Mouse (Mus musculus) Muller cell, postnatal 12 days (primary cell): Measurements from ENCODE around the gene Epha10.
"Not testable (repeated sequence)": the region's sequence is repeated elsewhere in the genome, so short reads cannot be mapped to it uniquely, and the experiment has no call there.

Experiments
- DNase-seq: peaks from one replicate; pipeline ENCODE4 v3.0.0-alpha.2; 2015; ENCODE audit errors: inconsistent ontology term

Gene Epha10

DNA sequence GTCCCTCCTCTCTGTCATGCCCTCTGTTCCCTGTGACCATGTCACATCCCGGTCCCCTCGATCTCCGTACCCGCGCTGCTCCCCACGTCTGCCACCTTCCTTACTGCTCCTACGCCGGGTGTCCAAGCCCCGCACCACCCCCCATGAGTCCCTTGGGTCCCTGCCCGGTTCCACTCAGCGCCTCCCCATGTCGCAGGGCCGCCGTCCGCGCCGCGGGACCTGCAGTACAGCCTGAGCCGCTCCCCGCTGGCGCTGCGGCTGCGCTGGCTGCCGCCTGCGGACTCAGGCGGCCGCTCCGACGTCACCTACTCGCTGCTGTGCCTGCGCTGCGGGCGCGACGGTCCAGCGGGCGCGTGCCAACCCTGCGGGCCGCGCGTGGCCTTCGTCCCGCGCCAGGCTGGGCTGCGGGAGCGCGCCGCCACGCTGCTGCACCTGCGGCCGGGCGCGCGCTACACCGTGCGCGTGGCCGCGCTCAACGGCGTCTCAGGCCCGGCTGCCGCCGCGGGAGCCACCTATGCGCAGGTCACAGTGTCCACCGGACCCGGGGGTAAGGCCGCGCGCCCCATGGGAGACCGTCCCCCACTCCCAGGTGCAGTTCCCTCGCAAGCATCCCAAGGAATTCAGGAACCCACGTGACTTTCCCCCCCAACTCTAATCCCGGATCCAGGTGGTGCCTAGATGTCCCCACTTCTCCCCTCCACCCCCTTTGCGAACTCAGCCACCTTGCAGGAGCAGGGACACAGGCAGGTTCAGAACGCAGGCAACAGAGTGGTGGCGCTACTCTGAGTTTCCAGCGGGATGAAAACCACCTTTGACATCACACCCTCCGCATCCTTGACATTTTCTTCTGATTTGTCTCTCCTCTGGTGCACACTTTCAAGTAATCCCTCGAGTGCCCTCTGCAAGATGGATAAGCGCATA lies 14.1 kb downstream of the Epha10 start:
- no peak for DNase-seq

DNA sequence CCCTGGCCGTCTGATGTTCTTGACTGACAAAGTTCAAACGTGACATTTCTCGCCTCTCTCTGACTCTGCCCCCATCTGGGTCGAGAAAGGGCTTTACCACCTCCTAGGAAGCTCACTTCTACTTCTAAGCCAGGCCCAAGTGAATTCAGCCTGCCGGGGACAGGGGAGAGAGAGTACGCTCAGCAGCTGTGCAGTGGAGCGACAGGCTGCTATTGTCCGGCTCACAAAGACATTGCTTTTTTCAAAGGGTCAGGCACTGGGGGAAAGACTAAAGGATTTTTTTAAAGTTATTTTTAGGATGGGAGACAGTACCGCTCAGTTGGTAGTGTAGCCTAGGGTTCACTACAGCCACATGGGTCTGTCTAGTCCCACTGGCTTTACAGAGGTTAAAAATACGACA lies 17.7 kb downstream of the Epha10 start:
- no peak for DNase-seq

DNA sequence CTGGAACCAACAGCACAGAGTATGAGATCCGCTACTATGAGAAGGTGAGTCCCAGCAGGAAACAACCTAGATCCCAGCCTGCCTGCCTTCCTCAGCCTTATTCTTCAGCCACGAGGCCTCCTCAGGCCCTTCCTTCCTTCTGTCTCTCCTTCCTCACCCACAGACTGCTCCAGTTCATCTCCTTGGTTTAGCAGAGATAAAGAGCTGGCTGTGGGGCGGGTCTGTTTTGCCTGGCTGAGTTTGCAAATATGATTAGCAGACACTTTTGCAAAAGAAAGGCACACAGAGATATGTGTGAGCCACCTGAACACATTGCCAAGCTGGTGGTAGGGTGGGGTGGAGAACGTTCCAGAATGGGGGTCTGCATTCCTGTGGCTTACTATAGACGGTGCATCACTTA lies 19.2 kb downstream of the Epha10 start:
- DNase-seq = no peak

DNA sequence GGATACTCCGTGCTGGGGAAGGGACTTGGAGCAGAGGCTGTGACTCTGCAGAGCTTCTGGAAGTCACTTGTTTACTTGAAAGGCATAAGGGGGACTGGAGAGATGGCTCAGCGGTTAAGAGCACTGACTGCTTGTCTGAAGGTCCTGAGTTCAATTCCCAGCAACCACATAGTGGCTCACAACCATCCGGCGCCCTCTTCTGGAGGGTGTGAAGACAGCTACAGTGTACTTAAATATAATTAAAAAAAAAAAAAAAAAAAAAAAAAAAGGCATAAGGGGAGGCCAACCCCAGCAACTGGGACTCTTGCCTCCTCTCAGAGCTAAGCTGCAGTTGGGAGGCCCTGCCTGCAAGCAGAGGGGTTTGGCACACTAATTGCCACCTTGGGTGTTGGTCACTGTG lies 24.7 kb downstream of the Epha10 start:
- DNase-seq = no peak

DNA sequence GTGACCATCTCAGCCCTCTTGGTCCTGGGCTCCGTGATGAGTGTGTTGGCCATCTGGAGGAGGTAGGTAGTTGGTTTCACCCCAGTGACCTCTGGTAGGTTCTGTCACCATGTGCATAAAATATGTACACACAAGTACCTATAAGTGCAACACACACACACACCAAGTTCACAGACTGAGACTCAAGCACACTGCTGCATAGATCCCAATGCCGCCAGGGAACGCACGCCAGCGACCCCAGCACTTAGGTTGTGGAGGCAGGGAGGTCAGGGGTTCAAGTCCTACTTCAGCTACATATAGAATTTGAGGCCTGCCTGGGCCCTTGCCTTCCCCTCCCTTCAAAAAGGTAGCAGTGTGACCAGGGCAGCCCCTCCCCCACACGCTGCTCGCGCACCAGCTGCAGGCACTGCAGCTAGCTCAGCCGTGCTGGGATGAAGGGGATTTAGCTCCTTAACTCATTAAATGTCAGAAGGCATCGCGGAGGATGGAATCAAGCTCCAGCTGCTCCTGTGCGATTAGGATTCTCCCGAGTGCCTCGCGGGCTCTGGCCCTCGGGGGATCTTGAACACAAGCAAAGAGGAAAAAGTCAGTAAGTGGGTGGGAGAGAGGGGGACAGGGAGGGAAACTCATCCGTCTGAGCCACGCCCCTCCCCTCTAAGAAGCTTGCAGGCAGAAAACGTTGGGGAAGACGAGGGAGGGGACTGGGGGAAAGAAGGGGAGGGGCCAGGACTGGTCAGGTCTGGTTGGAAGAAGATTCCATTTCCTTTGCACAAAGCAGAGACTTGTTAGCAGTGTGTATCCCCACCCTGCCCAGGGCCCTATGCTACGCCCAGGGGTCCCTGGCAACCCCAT lies 25.5 kb downstream of the Epha10 start:
- no peak for DNase-seq

DNA sequence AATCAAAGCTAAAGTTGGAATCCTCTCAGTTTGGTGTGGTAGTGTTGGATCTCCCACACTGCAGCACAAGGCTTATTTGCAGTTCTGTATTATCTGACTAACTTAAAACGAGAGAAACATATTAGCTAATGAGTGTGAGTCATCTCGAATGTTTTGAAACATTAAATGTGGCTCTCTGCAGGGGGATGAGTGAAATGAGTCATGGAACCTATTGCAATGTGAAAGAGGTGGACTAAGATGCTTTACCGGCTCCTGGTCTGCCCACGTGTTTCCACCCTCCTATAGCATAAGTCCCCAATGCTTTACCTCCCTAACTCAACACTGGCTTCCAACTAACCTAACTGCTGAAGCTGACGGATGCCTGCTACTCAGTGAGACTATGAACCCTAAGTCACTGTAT lies 47.4 kb downstream of the Epha10 start:
- no peak for DNase-seq

DNA sequence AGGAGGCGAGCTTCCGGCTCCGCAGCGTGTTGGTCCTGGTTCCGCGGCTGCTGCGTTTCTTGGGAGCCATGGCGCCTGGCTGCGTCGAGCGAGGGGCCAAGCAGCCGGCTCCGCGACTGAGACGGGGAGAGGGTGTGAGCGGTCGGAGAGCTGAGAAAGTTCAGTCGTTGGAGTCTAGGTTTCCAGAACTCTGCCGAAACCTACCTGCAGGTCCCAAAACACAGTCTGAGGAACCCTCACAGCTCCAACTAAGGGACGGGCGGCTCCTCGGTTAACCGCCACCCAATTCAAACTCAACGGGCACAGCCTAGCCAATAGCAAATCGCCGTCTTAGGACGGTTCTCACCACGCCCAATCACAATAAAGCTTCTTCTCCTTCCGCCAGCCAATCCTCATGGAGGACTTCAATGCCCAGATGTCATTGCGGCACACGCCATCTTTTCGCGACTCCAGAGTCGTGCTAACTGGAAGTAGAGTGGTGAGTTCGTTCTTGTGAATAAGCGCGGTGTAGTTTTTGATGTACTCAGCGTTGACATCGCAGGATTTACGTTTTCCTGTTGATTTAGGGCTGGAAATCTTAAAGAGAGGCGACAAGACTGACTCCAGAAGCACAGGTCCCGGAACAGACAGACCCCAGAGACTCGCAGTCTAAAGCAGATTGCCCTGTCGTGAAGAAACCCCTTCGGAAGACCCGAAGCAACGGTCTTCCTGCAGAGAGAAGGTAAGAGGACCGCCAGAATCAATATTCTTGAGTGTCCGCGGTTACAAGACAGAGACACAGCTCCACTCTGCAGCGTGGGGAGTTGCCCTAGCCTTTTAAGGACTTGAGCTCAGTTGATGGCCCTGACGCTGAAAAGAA lies 56.1 kb downstream of the Epha10 start, which contains the start of gene 9930104L06Rik:
TSS of gene 9930104L06Rik (plus strand) at position 436 of the 859 bp plus-strand sequence.
- DNase-seq = peak; percentile 93

DNA sequence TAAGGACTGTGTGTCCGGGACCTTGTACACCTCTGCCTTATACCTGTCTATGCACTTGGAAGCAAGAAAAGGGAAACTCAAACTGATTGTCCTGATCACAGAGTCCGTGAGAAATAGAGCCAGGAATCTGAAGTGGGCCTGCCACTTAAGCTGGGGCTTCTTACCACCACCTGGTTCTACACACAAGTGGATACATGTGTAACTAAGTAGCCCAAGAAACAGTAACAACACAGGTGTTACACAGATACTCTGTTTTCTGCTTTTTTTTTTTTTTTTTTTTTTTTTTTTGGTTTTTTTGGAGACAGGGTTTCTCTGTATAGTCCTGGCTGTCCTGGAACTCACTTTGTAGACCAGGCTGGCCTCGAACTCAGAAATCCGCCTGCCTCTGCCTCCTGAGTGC lies 58.5 kb downstream of the Epha10 start, which contains the start of gene Cdca8:
TSS of gene Cdca8 (minus strand) at position 101 of the 400 bp plus-strand sequence.
- not testable (repeated sequence) for DNase-seq

DNA sequence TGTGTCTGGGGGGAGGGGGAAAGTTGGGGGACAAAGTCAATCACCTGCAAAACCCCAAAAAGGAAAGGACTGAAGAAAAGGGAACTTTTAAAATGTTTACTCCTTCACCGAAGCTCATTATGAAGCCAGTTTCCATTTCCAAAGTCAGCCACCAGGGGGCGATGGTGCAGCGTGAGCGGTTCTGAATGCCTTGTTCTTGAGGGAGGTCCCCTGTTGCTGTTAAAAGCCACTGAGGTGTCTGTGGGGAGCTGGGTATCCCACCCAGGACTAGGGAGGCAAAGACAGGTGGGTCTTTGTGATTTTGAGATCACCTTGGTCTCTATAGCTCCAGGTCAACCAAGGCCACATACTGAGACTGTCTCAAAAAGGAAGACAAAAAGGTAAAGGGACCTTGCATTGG lies 62.3 kb downstream of the Epha10 start:
- DNase-seq = peak; percentile 65

DNA sequence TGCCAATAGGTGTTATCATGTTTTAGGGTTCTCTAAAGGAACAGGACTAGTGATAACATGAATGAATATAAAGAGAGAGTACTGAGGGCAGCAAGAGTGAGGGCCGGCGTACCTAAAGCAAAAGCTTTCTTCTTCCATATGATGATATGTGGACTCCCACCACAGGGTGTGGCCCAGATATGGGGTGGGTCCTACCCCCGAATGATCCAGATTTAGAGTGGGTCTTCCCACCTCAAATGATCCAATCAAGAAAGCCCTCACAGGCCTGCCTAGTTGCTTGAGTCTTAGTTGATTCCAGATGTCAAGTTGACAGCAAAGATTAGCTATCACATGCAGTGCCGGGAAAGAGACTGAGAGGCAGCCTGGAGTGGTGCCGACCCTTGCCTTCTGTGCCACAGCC lies 63.1 kb downstream of the Epha10 start:
- no peak for DNase-seq

DNA sequence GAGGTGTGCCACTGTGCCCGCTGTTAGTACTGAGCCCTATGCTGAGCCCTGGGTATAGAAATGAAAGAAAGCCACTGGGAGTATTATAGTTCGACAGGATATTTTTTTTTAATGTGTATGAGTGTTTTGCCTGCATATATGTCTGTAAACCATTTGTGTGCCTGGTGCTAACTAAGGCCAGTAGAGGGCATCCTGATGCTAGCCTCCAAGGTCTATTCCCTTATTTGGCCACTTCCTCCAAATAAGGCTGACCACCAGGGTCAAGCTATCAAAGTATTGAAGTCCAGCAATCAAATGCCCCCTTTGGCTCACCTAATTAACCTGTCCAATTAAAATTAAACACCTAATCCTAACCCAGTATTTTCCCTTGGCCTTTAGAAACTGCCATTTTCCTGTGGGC lies 64.3 kb downstream of the Epha10 start:
- no peak for DNase-seq

DNA sequence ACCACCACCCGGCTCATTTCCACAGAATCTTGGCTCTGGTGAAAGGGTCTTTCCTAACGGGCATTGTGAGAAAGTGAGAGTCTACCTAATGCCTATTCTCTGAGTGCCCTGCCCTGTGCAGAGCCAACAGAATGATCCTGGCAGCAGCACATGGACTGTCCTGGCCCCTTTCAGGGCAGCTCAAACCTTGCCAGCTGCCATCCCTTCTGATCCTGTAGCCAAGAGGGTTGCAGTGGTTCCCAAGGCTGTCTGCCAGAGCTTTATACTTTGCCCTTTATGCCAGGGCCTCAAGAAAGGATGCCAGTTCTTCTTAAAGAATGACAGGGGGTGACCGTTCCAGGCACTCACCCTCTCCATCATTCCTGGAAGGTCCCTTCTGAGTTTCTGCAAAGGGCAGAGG lies 68.8 kb downstream of the Epha10 start:
- DNase-seq = no peak

DNA sequence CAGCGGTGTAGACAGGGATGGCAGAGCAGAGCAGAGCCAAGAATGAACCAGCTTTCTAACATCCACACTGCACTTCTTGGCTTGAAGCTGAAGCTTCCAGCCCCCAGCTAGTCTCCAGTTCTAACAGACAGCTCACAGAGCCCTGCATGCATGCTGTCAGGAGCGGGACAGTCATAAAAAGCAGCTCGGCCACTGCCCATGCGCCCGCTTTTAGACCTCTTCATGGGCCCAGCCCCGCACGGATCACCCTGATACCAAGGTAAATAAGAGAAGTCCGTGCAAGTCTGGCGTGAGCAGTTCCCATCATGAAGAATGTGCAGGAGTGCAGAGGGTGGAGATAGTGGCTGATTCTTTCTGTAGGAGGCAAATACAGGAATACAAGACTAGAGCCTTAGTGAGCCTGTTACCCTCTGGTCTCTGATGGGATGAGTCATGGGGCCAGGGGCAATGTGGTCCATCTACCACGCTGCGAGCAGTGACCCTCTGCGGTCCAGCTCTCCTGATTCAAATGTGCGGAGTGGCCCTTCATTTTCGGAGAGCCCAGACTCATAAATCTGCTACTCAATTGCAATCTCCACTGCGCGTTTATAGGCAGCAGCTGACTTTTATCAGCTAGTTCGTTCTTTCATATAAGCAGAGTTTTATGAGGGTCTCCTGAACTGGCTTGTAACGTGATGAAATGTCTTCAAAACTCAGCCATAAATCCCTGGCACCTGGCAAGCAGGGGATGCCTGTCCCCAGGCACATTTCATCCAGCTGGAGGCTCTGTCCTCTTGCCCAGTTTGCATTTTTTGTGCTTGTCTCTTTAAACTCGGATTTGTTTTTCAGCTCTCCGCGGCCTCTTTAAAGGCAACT lies 69.7 kb downstream of the Epha10 start:
- no peak for DNase-seq

DNA sequence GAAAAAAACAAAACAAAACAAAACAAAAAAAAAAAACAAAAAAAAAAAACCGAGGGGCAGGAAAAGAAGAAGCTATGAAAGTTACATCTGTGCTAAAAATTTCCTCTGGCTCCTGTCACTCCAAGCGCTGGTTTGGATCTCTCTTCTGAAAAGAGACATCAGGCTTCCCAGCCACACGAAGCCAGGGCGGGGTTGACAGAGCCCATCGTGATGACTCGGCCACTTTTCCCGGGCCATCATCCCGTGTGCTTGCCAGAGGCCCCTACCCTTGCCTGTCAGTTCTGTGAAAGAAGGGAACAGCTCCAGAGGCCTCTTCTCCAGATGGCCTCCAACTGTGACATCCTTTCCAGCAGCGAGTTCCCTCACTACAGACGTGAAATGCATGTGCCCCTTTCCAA lies 70.3 kb downstream of the Epha10 start:
- no peak for DNase-seq

DNA sequence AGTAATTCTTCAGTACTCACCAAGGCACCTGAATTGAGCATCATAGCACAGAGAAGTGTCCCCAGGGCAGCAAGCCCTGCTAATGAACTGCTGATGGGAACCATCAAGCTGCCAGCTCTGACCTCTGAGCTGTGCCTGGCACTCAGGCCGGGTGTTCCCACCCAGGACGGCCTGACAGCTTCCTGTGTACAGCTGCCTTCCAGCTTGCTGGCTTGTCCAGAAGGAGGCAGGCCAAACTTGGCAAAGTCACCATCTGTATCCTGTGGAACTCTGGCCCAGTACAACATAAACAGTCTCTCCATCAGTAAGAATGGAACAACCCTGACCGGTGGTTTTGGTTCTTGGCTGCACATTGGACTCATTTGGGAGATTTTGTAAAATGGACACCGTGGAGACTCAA lies 72.8 kb downstream of the Epha10 start:
- DNase-seq = no peak

DNA sequence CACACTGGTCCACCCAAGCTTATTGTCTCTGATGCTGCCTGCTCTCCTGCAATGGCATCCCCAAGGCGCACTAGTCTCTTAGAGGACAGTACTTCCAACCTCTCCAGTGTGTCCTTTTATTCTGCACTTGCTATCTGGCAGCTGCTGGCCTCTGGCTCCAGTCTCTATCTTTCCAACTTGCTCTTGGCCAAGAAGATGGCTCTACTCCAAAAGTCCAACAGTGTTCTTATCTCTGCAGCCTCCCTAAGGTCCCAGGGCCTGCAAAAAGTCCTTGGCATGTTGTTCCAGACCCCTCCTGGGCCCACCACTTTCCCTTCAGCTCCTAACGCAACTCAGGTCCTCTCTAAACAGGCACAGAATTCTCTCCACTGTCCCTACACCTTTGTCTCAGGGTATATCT lies 76.6 kb downstream of the Epha10 start:
- DNase-seq = no peak

DNA sequence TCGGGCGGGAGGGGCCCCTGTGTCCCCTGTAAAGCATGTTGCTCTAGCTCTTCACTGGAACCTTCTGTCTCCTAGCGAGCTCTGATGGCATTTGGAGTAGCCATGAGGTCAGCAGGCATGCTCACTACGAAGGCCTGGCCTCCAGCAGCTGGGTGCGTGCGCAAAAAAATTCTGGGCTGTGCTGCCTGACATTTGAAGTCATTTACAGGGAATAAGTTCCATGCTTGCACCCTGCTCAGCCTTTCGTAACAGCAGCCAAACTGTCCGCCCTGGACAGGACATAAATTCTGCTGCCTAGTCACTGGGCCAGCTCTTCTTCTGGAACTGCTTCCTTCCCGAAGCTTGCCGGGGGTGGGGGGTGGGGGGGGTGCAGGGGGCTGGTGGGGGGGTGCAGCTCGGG lies 78.4 kb downstream of the Epha10 start:
- DNase-seq = no peak

DNA sequence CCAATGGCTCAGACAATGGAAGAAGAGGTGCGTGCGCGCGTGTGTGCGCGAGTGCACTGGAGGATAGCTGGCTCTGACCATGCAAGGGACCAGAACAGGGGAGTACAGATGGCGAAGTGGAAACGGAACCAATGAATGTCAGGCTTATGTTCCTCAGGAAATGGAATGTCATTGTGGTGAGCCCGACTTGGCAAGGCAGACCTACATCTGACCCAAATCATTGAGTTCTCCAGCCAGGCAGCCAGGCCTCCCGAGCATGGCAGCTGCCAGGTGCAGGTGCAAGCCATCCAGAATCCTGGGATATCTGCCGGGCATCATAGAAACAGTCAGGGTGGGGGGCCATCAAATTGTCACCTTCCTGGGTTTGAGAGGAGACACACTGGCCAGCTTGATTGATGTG lies 80.2 kb downstream of the Epha10 start:
- DNase-seq = peak; percentile 65

DNA sequence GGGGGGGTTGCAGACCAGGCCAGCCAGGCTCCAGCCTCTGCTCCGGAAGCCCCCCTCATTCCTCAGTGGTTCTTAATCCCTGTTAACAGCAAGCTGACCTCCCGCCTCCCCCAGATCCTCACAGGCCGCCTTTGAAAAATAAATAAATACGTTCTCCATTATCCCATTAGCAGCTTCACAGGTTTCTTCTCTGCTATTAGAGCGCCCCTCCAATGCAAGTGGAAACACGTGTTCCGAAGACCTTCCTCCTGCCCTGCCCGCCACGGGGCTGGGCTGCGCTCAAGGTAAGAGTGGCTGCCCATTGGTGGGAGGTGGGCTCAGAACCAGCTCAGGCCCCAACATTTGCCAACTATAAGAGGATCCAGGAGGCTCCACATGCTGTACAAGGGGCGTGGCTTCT lies 81.9 kb downstream of the Epha10 start:
- no peak for DNase-seq

DNA sequence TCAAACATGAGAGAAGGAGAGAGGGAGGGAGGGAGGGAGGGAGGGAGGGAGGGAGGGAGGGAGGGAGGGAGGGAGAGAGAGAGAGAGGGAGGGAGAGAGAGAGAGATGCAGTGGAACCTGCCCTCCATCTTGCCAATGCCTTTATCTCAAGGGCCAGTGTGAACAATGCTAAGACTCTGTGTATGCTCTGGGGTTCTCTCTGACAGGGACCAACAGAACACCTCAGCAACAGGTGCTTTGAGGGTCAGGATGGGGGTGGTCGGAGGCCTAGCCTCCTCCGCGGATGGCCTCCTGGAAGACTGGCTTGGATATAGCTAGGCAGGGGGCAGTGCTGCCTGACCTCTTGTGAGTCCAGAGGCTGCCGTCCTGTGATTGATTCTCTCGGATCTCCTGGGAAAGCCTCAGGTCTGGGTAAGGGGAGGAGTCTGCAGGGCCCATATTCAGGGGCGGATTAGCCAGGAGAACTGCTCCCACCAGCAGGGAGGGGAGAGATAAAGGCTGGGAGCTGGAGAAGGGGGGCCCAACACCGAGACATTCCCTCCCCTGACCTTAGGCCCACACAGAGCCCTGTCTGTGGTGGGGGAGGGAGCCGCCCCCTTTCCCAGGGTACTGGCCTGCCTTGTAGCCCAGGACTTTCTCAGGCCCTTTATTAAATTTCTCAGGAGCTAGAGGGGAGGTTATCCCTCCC lies 84.4 kb downstream of the Epha10 start:
- no peak for DNase-seq
